Mouse (Mus musculus) macrophage (primary cell): ENCODE results near the gene Cib1. TPM values are rescaled to one million over a fixed set of nuclear protein-coding genes. Genes with fewer than 3 reads are reported as not detected.

ENCODE experiments used
- H3K27ac ChIP-seq: fragments of 350-480 bp; formaldehyde crosslinking; 2 replicates; pipeline ENCODE4 v1.9.0; 2021
- H3K36me3 ChIP-seq: fragments of 350-480 bp; formaldehyde crosslinking; 2 replicates; pipeline ENCODE4 v1.9.0; 2021; ENCODE audit errors: inconsistent target
- H3K4me3 ChIP-seq: fragments of 350-480 bp; formaldehyde crosslinking; 2 replicates; pipeline ENCODE4 v1.9.0; 2021; ENCODE audit errors: inconsistent target
- H3K79me2 ChIP-seq: fragments of 350-480 bp; formaldehyde crosslinking; 2 replicates; pipeline ENCODE4 v1.9.0; 2021; ENCODE audit errors: inconsistent target
- WGBS: methylation state at CpG from one replicate; pipeline ENCODE4 v1.1.7; 2026; ENCODE audit warnings: inconsistent platforms; ENCODE audit not compliant: missing documents; 5-methylcytosine and 5-hydroxymethylcytosine counted together
- polyA plus RNA-seq: library from polyadenylated mRNA; stranded (reverse); fragments of 250-400 nt; gene quantifications from 3 replicates; pipeline ENCODE4 v1.2.4, GENCODE M21; 2018; ENCODE audit warnings: inconsistent platforms

Cib1 gene
- polyA plus RNA-seq, 1 experiment from 2014 or later = 28.5 TPM

- Histone ChIP-seq H3K36me3 (peaks cover 54% of the 10 kb centered on the region), H3K79me2 (peaks cover 11% of the 10 kb centered on the region; the same call in 1 of the 2 replicates), H3K27ac (no peak overlapping the region), H3K4me3 (no peak overlapping the region)
- 94% methylated on average over 5 of the region's 8 CpGs for WGBS
Measured at GRCm38 (mm10) chr7:80216566-80216965, 16.0 kb downstream of the Cib1 start.

GRCm38 (mm10) chr7:80215398-80215797, 17.2 kb downstream of the Cib1 start:
- H3K79me2 ChIP-seq = peaks cover 23% of the 10 kb centered on the region; the same call in 1 of the 2 replicates
- H3K4me3 ChIP-seq = no peak overlapping the region
- H3K36me3 ChIP-seq = peaks cover 42% of the 10 kb centered on the region
- 46% methylated on average over 4 of the region's 4 CpGs for WGBS
- no peak overlapping the region for H3K27ac ChIP-seq

GRCm38 (mm10) chr7:80214459-80214858, 18.2 kb downstream of the Cib1 start:
- peaks cover 25% of the 10 kb centered on the region; the same call in 1 of the 2 replicates for H3K79me2 ChIP-seq
- H3K36me3 ChIP-seq = peaks cover 32% of the 10 kb centered on the region
- no peak overlapping the region for H3K4me3 ChIP-seq
- WGBS = 85% methylated on average over 8 of the region's 8 CpGs
- no peak overlapping the region for H3K27ac ChIP-seq

- H3K36me3 ChIP-seq = peaks cover 24% of the 10 kb centered on the region
- 96% methylated on average over 7 of the region's 7 CpGs for WGBS
- no peak overlapping the region for H3K4me3 ChIP-seq
- H3K79me2 ChIP-seq = peaks cover 30% of the 10 kb centered on the region; the same call in 1 of the 2 replicates
- no peak overlapping the region for H3K27ac ChIP-seq
Measured at GRCm38 (mm10) chr7:80213604-80214003, 19.0 kb downstream of the Cib1 start.

- 89% methylated on average over 4 of the region's 4 CpGs for WGBS
Measured at GRCm38 (mm10) chr7:80210982-80211381, 21.6 kb downstream of the Cib1 start.

GRCm38 (mm10) chr7:80209669-80210068, 22.9 kb downstream of the Cib1 start:
- peak overlapping the region; percentile 34 for H3K27ac ChIP-seq
- 0% methylated on average over 6 of the region's 6 CpGs for whole genome bisulfite sequencing
- H3K79me2 ChIP-seq = peaks cover 69% of the 10 kb centered on the region; the same call in 1 of the 2 replicates
- H3K36me3 ChIP-seq = 0 out of 2 replicates have a peak, but pooled peaks cover 7% of the 10 kb centered on the region
- no peak overlapping the region for H3K4me3 ChIP-seq

More at GRCm38 (mm10) chr7:80210982-80211381, 21.6 kb downstream of the Cib1 start:
- no peak overlapping the region for H3K4me3 ChIP-seq
- H3K79me2 ChIP-seq = peaks cover 56% of the 10 kb centered on the region; the same call in 1 of the 2 replicates
- H3K27ac ChIP-seq = no peak overlapping the region
- peaks cover 9% of the 10 kb centered on the region; the same call in 1 of the 2 replicates for H3K36me3 ChIP-seq

GRCm38 (mm10) chr7:80208738-80209430, 23.7 kb downstream of the Cib1 start:
- Histone ChIP-seq H3K36me3 (0 out of 2 replicates have a peak, but pooled peaks cover 7% of the 10 kb centered on the region), H3K27ac (peak overlapping the region; percentile 34)

GRCm38 (mm10) chr7:80208026-80208642, 24.5 kb downstream of the Cib1 start:
- Histone ChIP-seq H3K36me3 (0 out of 2 replicates have a peak, but pooled peaks cover 1% of the 10 kb centered on the region), H3K27ac (no peak overlapping the region), H3K4me3 (no peak overlapping the region), H3K79me2 (peaks cover 79% of the 10 kb centered on the region; the same call in 1 of the 2 replicates)
- 74% methylated on average over 18 of the region's 18 CpGs for WGBS

More at GRCm38 (mm10) chr7:80208738-80209430, 23.7 kb downstream of the Cib1 start:
- Histone ChIP-seq H3K79me2 (peaks cover 77% of the 10 kb centered on the region; the same call in 1 of the 2 replicates), H3K4me3 (no peak overlapping the region)
- 45% methylated on average over 10 of the region's 10 CpGs for WGBS

GRCm38 (mm10) chr7:80207314-80207731, 25.3 kb downstream of the Cib1 start:
- Histone ChIP-seq H3K27ac (no peak overlapping the region), H3K36me3 (no peaks in the 10 kb centered on the region), H3K4me3 (no peak overlapping the region), H3K79me2 (peaks cover 82% of the 10 kb centered on the region; the same call in 1 of the 2 replicates)
- 47% methylated on average over 3 of the region's 3 CpGs for WGBS

- peaks cover 83% of the 10 kb centered on the region; the same call in 1 of the 2 replicates for H3K79me2 ChIP-seq
- H3K36me3 ChIP-seq = no peaks in the 10 kb centered on the region
- H3K4me3 ChIP-seq = no peak overlapping the region
- WGBS = 91% methylated on average over 11 of the region's 12 CpGs
- H3K27ac ChIP-seq = no peak overlapping the region
Measured at GRCm38 (mm10) chr7:80205705-80206589, 26.7 kb downstream of the Cib1 start.

- H3K79me2 ChIP-seq = peaks cover 86% of the 10 kb centered on the region; the same call in 1 of the 2 replicates
- 72% methylated on average over 7 of the region's 7 CpGs for WGBS
- H3K36me3 ChIP-seq = no peaks in the 10 kb centered on the region
- no peak overlapping the region for H3K4me3 ChIP-seq
- H3K27ac ChIP-seq = no peak overlapping the region
Measured at GRCm38 (mm10) chr7:80204961-80205360, 27.7 kb downstream of the Cib1 start.

- no peaks in the 10 kb centered on the region for H3K36me3 ChIP-seq
- H3K4me3 ChIP-seq = no peak overlapping the region
- no peak overlapping the region for H3K27ac ChIP-seq
- peaks cover 92% of the 10 kb centered on the region; the same call in 1 of the 2 replicates for H3K79me2 ChIP-seq
- 39% methylated on average over 4 of the region's 4 CpGs for WGBS
Measured at GRCm38 (mm10) chr7:80204362-80204761, 28.3 kb downstream of the Cib1 start.

- no peak overlapping the region for H3K4me3 ChIP-seq
- H3K27ac ChIP-seq = no peak overlapping the region
- 34% methylated on average over 12 of the region's 12 CpGs for WGBS
- peaks cover 90% of the 10 kb centered on the region; the same call in 1 of the 2 replicates for H3K79me2 ChIP-seq
- H3K36me3 ChIP-seq = no peaks in the 10 kb centered on the region
Measured at GRCm38 (mm10) chr7:80203638-80204096, 28.9 kb downstream of the Cib1 start.

- peaks cover 83% of the 10 kb centered on the region; the same call in 1 of the 2 replicates for H3K79me2 ChIP-seq
- H3K4me3 ChIP-seq = no peak overlapping the region
- H3K36me3 ChIP-seq = no peaks in the 10 kb centered on the region
- H3K27ac ChIP-seq = peak overlapping the region; percentile 5; the same call in 1 of the 2 replicates
- 43% methylated on average over 5 of the region's 5 CpGs for WGBS
Measured at GRCm38 (mm10) chr7:80202961-80203360, 29.7 kb downstream of the Cib1 start.
